Mouse (Mus musculus) heart, postnatal 0 days (tissue): ENCODE data around the gene Rabgef1.
A peak's percentile ranks its signal among the peaks of the same experiment; 100 is the strongest.

Source experiments
- CTCF ChIP-seq: IDR thresholded peaks from 2 replicates; pipeline ENCODE4 v1.5.1; 2016; ENCODE audit warnings: antibody characterized with exemption, control low read depth, low read depth
- EP300 ChIP-seq: IDR thresholded peaks from 2 replicates; pipeline ENCODE4 v1.6.1; 2016; ENCODE audit warnings: antibody characterized with exemption, low read depth

- peak; percentile 40 for TF ChIP-seq CTCF
- no peak for TF ChIP-seq EP300
Measured at GRCm38 (mm10) chr5:130222146-130223004, 50.8 kb downstream of the Rabgef1 start.
